8 mouse cellular contexts compared by ENCODE assay signal in the genomic region with DNA sequence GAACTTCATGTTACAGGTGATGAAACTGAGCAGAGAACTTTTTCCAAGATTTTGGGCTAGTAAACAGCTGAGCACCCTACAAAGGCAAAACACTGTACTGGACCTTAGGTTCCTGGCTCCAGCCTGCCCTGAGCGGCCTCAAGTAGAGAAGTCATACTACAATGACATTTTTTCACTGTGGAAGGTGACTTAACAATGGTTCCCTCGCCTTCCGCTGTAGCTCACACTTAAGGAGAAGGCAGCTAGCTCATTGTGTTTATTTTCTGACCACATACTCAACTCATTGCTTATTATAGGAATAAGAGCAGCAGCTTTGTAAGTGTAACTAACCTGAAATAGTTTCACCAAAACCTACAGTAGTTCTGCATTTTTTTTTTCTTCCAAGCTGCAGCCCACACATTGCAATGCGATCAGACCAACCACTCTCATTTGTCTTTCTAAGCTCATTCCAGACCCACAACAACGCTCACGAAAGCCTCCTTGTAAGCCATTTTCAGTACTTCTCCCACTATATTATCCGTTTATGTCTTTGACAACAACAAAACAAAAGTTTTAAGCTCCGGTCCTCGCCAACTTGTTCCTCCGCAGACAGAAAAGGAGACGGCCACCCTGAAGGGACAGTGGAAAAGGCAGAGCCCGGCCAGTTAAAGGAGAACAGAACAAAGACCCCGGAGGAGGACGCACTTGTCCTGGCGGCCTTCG. TPM values are rescaled to one million over a fixed set of nuclear protein-coding genes. Genes with fewer than 3 reads are reported as not detected.
DNase-seq lines count a peak whose midpoint lies in the region; ATAC-seq and TF ChIP-seq lines count a peak whose summit lies in the region.

No protein-coding gene starts in this region.

- H3K4me2 ChIP-seq in intestine, embryonic 15.5 days (replicated peaks), result peak overlapping the region; percentile 62
- H3K4me2 ChIP-seq in midbrain, embryonic 11.5 days, result peak overlapping the region; percentile 62

- H3K9ac ChIP-seq in intestine, embryonic 15.5 days, result peak overlapping the region; percentile 70
- H3K9ac ChIP-seq in midbrain, embryonic 11.5 days (ENCODE audit: low read length), result peak overlapping the region; percentile 88

- H3K27ac ChIP-seq in layer of hippocampus, adult 2 months, result peak overlapping the region; percentile 87
- H3K27ac ChIP-seq in intestine, embryonic 15.5 days, result peak overlapping the region; percentile 82
- H3K27ac ChIP-seq in midbrain, embryonic 11.5 days (ENCODE audit: low read depth, low read length), result peak overlapping the region; percentile 90

- peak overlapping the region; percentile 89 for H3K4me3 ChIP-seq in layer of hippocampus, adult 2 months
- peak overlapping the region; percentile 77 for H3K4me3 ChIP-seq in intestine, embryonic 15.5 days (replicated peaks)
- H3K4me3 ChIP-seq in midbrain, embryonic 11.5 days (ENCODE audit: low read depth, low read length), result peak overlapping the region; percentile 70

- H3K36me3 ChIP-seq in intestine, embryonic 15.5 days, result no peaks in the 10 kb centered on the region
- no peaks in the 10 kb centered on the region for H3K36me3 ChIP-seq in midbrain, embryonic 11.5 days (ENCODE audit: control insufficient read depth, insufficient read depth, low read length)

- no peaks in the 10 kb centered on the region for H3K27me3 ChIP-seq in intestine, embryonic 15.5 days (replicated peaks)
- no peaks in the 10 kb centered on the region for H3K27me3 ChIP-seq in midbrain, embryonic 11.5 days (ENCODE audit: control insufficient read depth, insufficient read depth, low read length)

- no peaks in the 10 kb centered on the region for H3K9me3 ChIP-seq in intestine, embryonic 15.5 days
- H3K9me3 ChIP-seq in midbrain, embryonic 11.5 days (ENCODE audit: control insufficient read depth, low read length), result no peaks in the 10 kb centered on the region

- no peaks in the 10 kb centered on the region for H3K4me1 ChIP-seq in intestine, embryonic 15.5 days (replicated peaks)
- no peaks in the 10 kb centered on the region for H3K4me1 ChIP-seq in midbrain, embryonic 11.5 days (ENCODE audit: control insufficient read depth, insufficient read depth, low read length)

- ATAC-seq in erythroid progenitor cell, adult 5-6 weeks (replicated peaks; ENCODE audit: low FRiP score, poor library complexity, severe bottlenecking), result peak; percentile 31; the same call in 1 of the 2 replicates
- peak; percentile 18 for ATAC-seq in intestine, embryonic 15.5 days
- peak; percentile 7 for ATAC-seq in midbrain, embryonic 11.5 days (ENCODE audit: low FRiP score)

- DNase-seq in layer of hippocampus, adult 2 months (ENCODE audit: low spot score in 2 of 2), result no peak
- no peak for DNase-seq in layer of hippocampus, adult 9-11 months
- DNase-seq in NIH3T3 (ENCODE audit: low read depth), result peak; percentile 16
- DNase-seq in midbrain, embryonic 11.5 days (ENCODE audit: low spot score, missing footprints), result no peak
- DNase-seq in layer of hippocampus, postnatal 25 days (ENCODE audit: extremely low spot score in 1 of 2, low spot score in 1 of 2), result no peak
- no peak for DNase-seq in frontal cortex, postnatal 36 days (ENCODE audit: low spot score in 2 of 2)

- 3% methylated on average over 16 of the region's 16 CpGs for WGBS in intestine, embryonic 15.5 days
- WGBS in midbrain, embryonic 11.5 days, result under 1% methylated on average over 16 of the region's 16 CpGs

- no peak for TF ChIP-seq CTCF in layer of hippocampus, adult 2 months (conservative IDR thresholded peaks at IDR 0.05)

RNA-seq across cellular contexts. Expression of a gene that starts 0.8 kb away (rescaled TPM):
- total RNA-seq in layer of hippocampus, adult 2 months (2021), result 10 to 100 TPM; 28.0 to 32.8 TPM
- 6.5 and 13.4 TPM in 2 replicates for total RNA-seq in erythroid progenitor cell, adult 5-6 weeks (2015; ENCODE audit: low replicate concordance)
- total RNA-seq in erythroid progenitor cell, adult 5-6 weeks (2017; ENCODE audit: low replicate concordance), result 5.4 and 8.5 TPM in 2 replicates
- 9.9 and 10.6 TPM in 2 replicates for polyA plus RNA-seq in intestine, embryonic 15.5 days (2015; fragmentation: Nextera tagmentation; extraction: Ambion mirVana)
- polyA plus RNA-seq in midbrain, embryonic 11.5 days (2014; fragmentation: Nextera tagmentation; extraction: Ambion mirVana), result 27.7 and 28.5 TPM in 2 replicates
- total RNA-seq in layer of hippocampus, postnatal 25 days (2021), result 10 to 100 TPM; 28.1 to 28.4 TPM
